Mouse (Mus musculus) forebrain, postnatal 0 days (tissue): ENCODE measurements around the gene Tmem161a. TPM values are rescaled to one million over a fixed set of nuclear protein-coding genes. Genes with fewer than 3 reads are reported as not detected.

Experiments used
- ATAC-seq: fragments of 200-750 bp; cut with Nextera tagmentation; 2 replicates; pipeline ENCODE4 v1.8.0; 2017; ENCODE audit warnings: mild to moderate bottlenecking, moderate library complexity
- DNase-seq: peaks from one replicate; pipeline ENCODE4 v3.0.0-alpha.2; 2015
- H3K27ac ChIP-seq: fragments of 300-500 bp; sonication (generic); 2 replicates; pipeline ENCODE4 v1.5.1; 2014; ENCODE audit warnings: low read depth, mild to moderate bottlenecking, antibody characterized with exemption, low read length, moderate library complexity, mixed read lengths
- H3K27me3 ChIP-seq: fragments of 300-500 bp; sonication (generic); 2 replicates; pipeline ENCODE4 v1.6.1; 2014; ENCODE audit warnings: mild to moderate bottlenecking, low read length, mixed read lengths; ENCODE audit not compliant: insufficient read depth
- H3K36me3 ChIP-seq: fragments of 300-500 bp; sonication (generic); 2 replicates; pipeline ENCODE4 v1.6.1; 2014; ENCODE audit warnings: mild to moderate bottlenecking, moderate library complexity; ENCODE audit not compliant: insufficient read depth
- H3K4me1 ChIP-seq: fragments of 300-500 bp; sonication (generic); 2 replicates; pipeline ENCODE4 v1.6.1; 2014; ENCODE audit warnings: antibody characterized with exemption; ENCODE audit not compliant: insufficient read depth
- H3K4me2 ChIP-seq: fragments of 300-500 bp; sonication (generic); 2 replicates; pipeline ENCODE4 v1.6.1; 2014; ENCODE audit warnings: low read depth, mild to moderate bottlenecking, moderate library complexity
- H3K4me3 ChIP-seq: fragments of 300-500 bp; sonication (generic); 2 replicates; pipeline ENCODE4 v1.5.1; 2014; ENCODE audit warnings: low read depth, low read length, mixed read lengths
- H3K9ac ChIP-seq: fragments of 300-500 bp; sonication (generic); 2 replicates; pipeline ENCODE4 v1.6.1; 2014; ENCODE audit warnings: mild to moderate bottlenecking
- H3K9me3 ChIP-seq: fragments of 300-500 bp; sonication (generic); 2 replicates; pipeline ENCODE4 v1.6.1; 2016; ENCODE audit warnings: low read length
- CTCF ChIP-seq: sonication (generic); IDR thresholded peaks from 2 replicates; pipeline ENCODE4 v1.5.1; 2016; ENCODE audit warnings: antibody characterized with exemption, control low read depth, low read depth
- WGBS: fragments of 180-500 bp; shearing (Covaris S2); extraction: QIAGEN DNeasy Blood & Tissue Kit; methylation state at CpG from one replicate; pipeline ENCODE4 v1.1.7; 2014; 5-methylcytosine and 5-hydroxymethylcytosine counted together
- polyA plus RNA-seq: library from polyadenylated mRNA; unstranded; fragments of >200 nt; fragmentation: Nextera tagmentation; extraction: Ambion mirVana; gene quantifications from 2 replicates; pipeline ENCODE4 v1.2.1, GENCODE M21; 2015
- total RNA-seq: library from RNA; depleted of rRNA; stranded (reverse); fragments of >200 nt; gene quantifications from 2 replicates; pipeline ENCODE4 v1.2.3, GENCODE M21; 2014

The Tmem161a gene
- total and polyA plus RNA-seq, 2 experiments from 2014 or later: 52.7 to 60.7 TPM

GRCm38 (mm10) chr8:70203072-70203471 lies 30.9 kb downstream of the Tmem161a start:
- H3K4me2 ChIP-seq: no peak overlapping the region
- no peak overlapping the region for H3K4me3 ChIP-seq
- H3K9me3 ChIP-seq: no peaks in the 10 kb centered on the region
- no peak overlapping the region; the same call in 1 of the 2 replicates for H3K9ac ChIP-seq
- no peaks in the 10 kb centered on the region for H3K27me3 ChIP-seq
- ATAC-seq: no peak
- H3K36me3 ChIP-seq: no peaks in the 10 kb centered on the region
- 74% methylated on average over 4 of the region's 4 CpGs for WGBS
- H3K4me1 ChIP-seq: no peaks in the 10 kb centered on the region
- no peak overlapping the region for H3K27ac ChIP-seq
- TF ChIP-seq CTCF: no peak
- no peak for DNase-seq

- WGBS: 70% methylated on average over 1 of the region's 1 CpGs
- Histone ChIP-seq H3K4me3 (no peak overlapping the region), H3K4me1 (no peaks in the 10 kb centered on the region), H3K36me3 (no peaks in the 10 kb centered on the region), H3K27ac (no peak overlapping the region), H3K9me3 (no peaks in the 10 kb centered on the region), H3K27me3 (no peaks in the 10 kb centered on the region), H3K9ac (no peak overlapping the region), H3K4me2 (no peak overlapping the region)
- ATAC-seq (no peak), DNase-seq (no peak)
- TF ChIP-seq CTCF: no peak
These were observed 32.6 kb downstream of the Tmem161a start for GRCm38 (mm10) chr8:70204757-70205156.

- H3K36me3 ChIP-seq: no peaks in the 10 kb centered on the region
- no peaks in the 10 kb centered on the region for H3K9me3 ChIP-seq
- H3K4me3 ChIP-seq: no peak overlapping the region
- no peaks in the 10 kb centered on the region for H3K27me3 ChIP-seq
- DNase-seq (no peak), ATAC-seq (no peak)
- WGBS: 36% methylated on average over 1 of the region's 1 CpGs
- TF ChIP-seq CTCF: no peak
- H3K27ac ChIP-seq: no peak overlapping the region
- H3K4me1 ChIP-seq: 0 out of 2 replicates have a peak, but pooled peaks cover 3% of the 10 kb centered on the region
- H3K9ac ChIP-seq: no peak overlapping the region
- no peak overlapping the region for H3K4me2 ChIP-seq
These were observed 36.0 kb downstream of the Tmem161a start for GRCm38 (mm10) chr8:70208130-70208529.

- no peak for TF ChIP-seq CTCF
- Histone ChIP-seq H3K4me3 (no peak overlapping the region), H3K4me1 (0 out of 2 replicates have a peak, but pooled peaks cover 4% of the 10 kb centered on the region), H3K36me3 (no peaks in the 10 kb centered on the region), H3K9me3 (no peaks in the 10 kb centered on the region), H3K4me2 (0 out of 2 replicates have a peak overlapping the region, but pooled peaks have one; percentile 86), H3K27me3 (no peaks in the 10 kb centered on the region), H3K9ac (0 out of 2 replicates have a peak overlapping the region, but pooled peaks have one; percentile 10), H3K27ac (no peak overlapping the region)
- ATAC-seq (no peak), DNase-seq (no peak)
- 27% methylated on average over 8 of the region's 8 CpGs for WGBS
These were observed 38.4 kb downstream of the Tmem161a start for GRCm38 (mm10) chr8:70210538-70210937.

- no peaks in the 10 kb centered on the region for H3K27me3 ChIP-seq
- H3K4me2 ChIP-seq: peak overlapping the region; percentile 86
- 76% methylated on average over 1 of the region's 1 CpGs for WGBS
- peak overlapping the region; percentile 74 for H3K4me3 ChIP-seq
- no peak overlapping the region for H3K27ac ChIP-seq
- no peaks in the 10 kb centered on the region for H3K9me3 ChIP-seq
- no peak for DNase-seq
- H3K4me1 ChIP-seq: 0 out of 2 replicates have a peak, but pooled peaks cover 4% of the 10 kb centered on the region
- ATAC-seq: no peak
- TF ChIP-seq CTCF: no peak
- peak overlapping the region; percentile 70 for H3K9ac ChIP-seq
- no peaks in the 10 kb centered on the region for H3K36me3 ChIP-seq
These were observed 39.1 kb downstream of the Tmem161a start for GRCm38 (mm10) chr8:70211275-70211674.

- WGBS: 2% methylated on average over 31 of the region's 31 CpGs
- Histone ChIP-seq H3K9me3 (no peaks in the 10 kb centered on the region), H3K4me1 (0 out of 2 replicates have a peak, but pooled peaks cover 4% of the 10 kb centered on the region), H3K9ac (peak overlapping the region; percentile 70), H3K4me3 (peak overlapping the region; percentile 74), H3K27me3 (no peaks in the 10 kb centered on the region), H3K4me2 (peak overlapping the region; percentile 86), H3K36me3 (no peaks in the 10 kb centered on the region), H3K27ac (peak overlapping the region; percentile 74)
- peak; percentile 2 for ATAC-seq
- TF ChIP-seq CTCF: no peak
- no peak for DNase-seq
These were observed 39.6 kb downstream of the Tmem161a start for GRCm38 (mm10) chr8:70211726-70212111.

- 1% methylated on average over 65 of the region's 66 CpGs for WGBS
- Histone ChIP-seq H3K9ac (peak within 1 kb of the TSS; percentile 70), H3K4me2 (peak within 1 kb of the TSS; percentile 86), H3K27ac (peak within 1 kb of the TSS; percentile 74), H3K27me3 (no peaks in the 10 kb centered on the region), H3K4me1 (0 out of 2 replicates have a peak, but pooled peaks cover 4% of the 10 kb centered on the region), H3K36me3 (no peaks in the 10 kb centered on the region), H3K9me3 (no peaks in the 10 kb centered on the region), H3K4me3 (peak within 1 kb of the TSS; percentile 74)
- TF ChIP-seq CTCF: 0 out of 2 replicates have a peak, but pooled peaks have one; percentile 12
- peak; percentile 100 for DNase-seq
- peak; percentile 97 for ATAC-seq
These were observed 40.2 kb downstream of the Tmem161a start, which contains the start of gene Slc25a42 for GRCm38 (mm10) chr8:70212112-70213055. Slc25a42 (minus strand) TSS chr8:70212305.
